Mouse (Mus musculus): Measurements from ENCODE around the gene Adcyap1r1.

DNA sequence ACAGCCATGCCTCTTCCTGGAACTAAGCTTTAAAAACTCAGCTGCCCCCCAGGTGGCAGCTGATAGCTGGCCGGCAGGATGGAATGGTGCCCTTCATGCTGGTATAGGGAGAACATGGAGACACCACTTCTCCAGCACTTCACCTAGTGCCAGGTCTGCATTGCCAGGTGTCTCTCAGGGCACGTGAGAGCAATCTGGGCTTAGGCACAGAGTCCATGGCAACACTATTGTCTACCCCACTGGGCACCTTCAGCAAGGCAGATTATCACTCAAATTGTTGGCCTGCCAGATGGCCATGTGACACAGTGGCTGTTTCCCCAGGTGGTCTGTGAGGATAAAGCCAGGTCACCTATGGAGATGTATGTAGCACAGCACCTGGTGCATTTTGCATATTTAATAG is 20.6 kb downstream of the Adcyap1r1 start:
- TF ChIP-seq POLR2A (IDR thresholded peaks at IDR 0.05; ENCODE audit: extremely low read depth, insufficient read depth, low read length) = no peak
- no peak for TF ChIP-seq CTCF (IDR thresholded peaks at IDR 0.05; ENCODE audit: extremely low read depth, insufficient read depth, low read length)
